Mouse (Mus musculus) forebrain, embryonic 10.5 days (tissue): ENCODE results near the gene Dixdc1. TPM values are rescaled to one million over a fixed set of nuclear protein-coding genes. Genes with fewer than 3 reads are reported as not detected.
A peak's percentile ranks its signal among the peaks of the same experiment; 100 is the strongest.

ENCODE experiments used
- DNase-seq: peaks from one replicate; pipeline ENCODE4 v3.0.0-alpha.2; 2017; ENCODE audit warnings: low spot score; ENCODE audit errors: extremely low spot score
- H3K27ac ChIP-seq: fragments of 300-500 bp; sonication (generic); 2 replicates; pipeline ENCODE4 v1.5.1; 2016; ENCODE audit warnings: mild to moderate bottlenecking
- H3K27me3 ChIP-seq: fragments of 300-500 bp; sonication (generic); 2 replicates; pipeline ENCODE4 v1.6.1; 2016; ENCODE audit warnings: mild to moderate bottlenecking; ENCODE audit not compliant: poor library complexity, severe bottlenecking
- H3K36me3 ChIP-seq: fragments of 300-500 bp; sonication (generic); replicated peaks from 2 replicates; pipeline ENCODE4 v1.6.1; 2016; ENCODE audit warnings: mild to moderate bottlenecking, moderate library complexity
- H3K4me1 ChIP-seq: fragments of 300-500 bp; sonication (generic); 2 replicates; pipeline ENCODE4 v1.6.1; 2016
- H3K4me3 ChIP-seq: fragments of 300-500 bp; sonication (generic); 2 replicates; pipeline ENCODE4 v1.5.1; 2016; ENCODE audit warnings: mild to moderate bottlenecking, moderate library complexity
- H3K9me3 ChIP-seq: fragments of 300-500 bp; sonication (generic); 2 replicates; pipeline ENCODE4 v1.6.1; 2016; ENCODE audit warnings: mild to moderate bottlenecking, moderate library complexity
- WGBS: fragments of 180-500 bp; shearing (Covaris S2); methylation state at CpG from one replicate; pipeline ENCODE4 v1.1.7; 2016; 5-methylcytosine and 5-hydroxymethylcytosine counted together
- polyA plus RNA-seq: library from polyadenylated mRNA; unstranded; fragments of >200 nt; fragmentation: Nextera tagmentation; extraction: Ambion mirVana; gene quantifications from 2 replicates; pipeline ENCODE4 v1.2.1, GENCODE M21; 2016

The Dixdc1 gene
- polyA plus RNA-seq, 1 experiment from 2014 or later, result 22.2 TPM

DNA sequence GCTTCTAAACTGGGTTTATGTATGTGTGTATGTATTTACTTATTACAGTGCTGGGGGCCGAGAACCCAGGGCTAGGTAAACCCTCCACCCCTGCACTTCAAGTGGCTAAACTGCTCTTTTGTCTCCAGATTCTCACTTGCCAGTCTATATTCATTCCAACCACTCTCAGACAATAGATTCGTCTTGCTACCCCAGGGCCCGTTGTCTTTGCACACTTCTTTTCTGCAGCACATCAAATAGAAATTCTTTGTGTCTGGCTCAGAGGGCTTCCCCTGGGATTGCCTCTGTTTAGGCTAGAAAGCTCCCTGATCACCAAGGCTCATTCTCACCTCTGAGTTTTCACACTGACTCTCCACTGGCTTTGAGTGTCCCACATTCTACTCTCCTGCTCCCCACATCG, 6.8 kb downstream of the Dixdc1 start:
- no peak for DNase-seq
- 19% methylated on average over 4 of the region's 4 CpGs for WGBS
- H3K4me3 ChIP-seq, result no peak overlapping the region
- peaks cover 30% of the 10 kb centered on the region for H3K4me1 ChIP-seq
- H3K36me3 ChIP-seq, result no peaks in the 10 kb centered on the region
- H3K27ac ChIP-seq, result 0 out of 2 replicates have a peak overlapping the region, but pooled peaks have one; percentile 6
- H3K9me3 ChIP-seq, result no peaks in the 10 kb centered on the region
- H3K27me3 ChIP-seq, result peaks cover 12% of the 10 kb centered on the region

GRCm38 (mm10) chr9:50729600-50729999, 9.7 kb downstream of the Dixdc1 start:
- no peak for DNase-seq
- peaks cover 56% of the 10 kb centered on the region for H3K4me1 ChIP-seq
- no peaks in the 10 kb centered on the region for H3K9me3 ChIP-seq
- no peak overlapping the region for H3K27ac ChIP-seq
- H3K36me3 ChIP-seq, result no peaks in the 10 kb centered on the region
- WGBS, result 67% methylated on average over 4 of the region's 4 CpGs
- H3K4me3 ChIP-seq, result no peak overlapping the region
- H3K27me3 ChIP-seq, result peaks cover 10% of the 10 kb centered on the region; the same call in 1 of the 2 replicates

- Histone ChIP-seq H3K9me3 (no peaks in the 10 kb centered on the region), H3K4me3 (peak overlapping the region; percentile 70), H3K4me1 (peaks cover 60% of the 10 kb centered on the region), H3K36me3 (no peaks in the 10 kb centered on the region), H3K27ac (peak overlapping the region; percentile 86), H3K27me3 (peaks cover 10% of the 10 kb centered on the region; the same call in 1 of the 2 replicates)
- WGBS, result under 1% methylated on average over 45 of the region's 45 CpGs
- DNase-seq, result peak; percentile 82
Measured at GRCm38 (mm10) chr9:50727925-50728651, 11.2 kb downstream of the Dixdc1 start.

GRCm38 (mm10) chr9:50727171-50727924, 12.0 kb downstream of the Dixdc1 start:
- Histone ChIP-seq H3K36me3 (peaks cover 2% of the 10 kb centered on the region), H3K27ac (peak overlapping the region; percentile 86), H3K4me1 (peaks cover 56% of the 10 kb centered on the region), H3K4me3 (peak overlapping the region; percentile 70), H3K27me3 (peaks cover 10% of the 10 kb centered on the region; the same call in 1 of the 2 replicates), H3K9me3 (no peaks in the 10 kb centered on the region)
- DNase-seq, result peak; percentile 48
- 3% methylated on average over 30 of the region's 30 CpGs for WGBS

GRCm38 (mm10) chr9:50725921-50726590, 13.3 kb downstream of the Dixdc1 start:
- H3K27me3 ChIP-seq, result peaks cover 10% of the 10 kb centered on the region; the same call in 1 of the 2 replicates
- H3K4me3 ChIP-seq, result peak overlapping the region; percentile 70
- H3K27ac ChIP-seq, result peak overlapping the region; percentile 86
- peak; percentile 40 for DNase-seq
- H3K9me3 ChIP-seq, result no peaks in the 10 kb centered on the region
- H3K4me1 ChIP-seq, result peaks cover 63% of the 10 kb centered on the region
- H3K36me3 ChIP-seq, result peaks cover 6% of the 10 kb centered on the region
- 36% methylated on average over 8 of the region's 8 CpGs for WGBS

DNA sequence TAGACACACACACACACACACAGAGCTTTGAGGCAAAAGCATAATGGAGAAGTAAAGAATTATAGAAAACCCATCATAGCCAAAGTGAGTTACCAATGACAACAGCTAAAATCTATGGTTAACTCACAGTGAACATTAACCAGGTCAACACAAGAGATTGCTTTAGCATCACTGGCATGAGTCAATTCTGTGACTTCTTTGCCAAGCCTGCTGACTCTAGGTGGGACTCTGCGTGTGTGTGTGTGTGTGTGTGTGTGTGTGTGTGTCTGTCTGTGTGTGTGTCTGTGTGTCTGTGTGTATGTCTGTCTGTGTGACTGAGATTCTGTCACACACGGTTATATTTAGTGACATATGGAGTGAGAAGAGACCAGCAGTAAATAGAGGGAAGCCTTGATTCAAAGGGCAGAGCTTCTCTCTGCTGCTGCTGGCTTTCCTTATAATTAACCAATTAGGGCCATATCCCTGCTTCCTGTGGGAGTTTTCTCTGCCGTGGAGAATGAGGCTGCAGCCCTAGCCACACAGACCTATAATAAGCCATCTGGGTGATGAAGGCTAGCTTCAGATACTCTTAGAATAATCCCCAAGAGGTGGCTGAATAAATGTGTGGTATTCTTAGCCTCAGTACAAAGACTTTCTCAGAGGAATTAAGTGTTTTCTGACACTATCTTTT, 14.5 kb downstream of the Dixdc1 start:
- H3K27me3 ChIP-seq, result peaks cover 5% of the 10 kb centered on the region; the same call in 1 of the 2 replicates
- no peak overlapping the region for H3K4me3 ChIP-seq
- DNase-seq, result no peak
- peaks cover 66% of the 10 kb centered on the region for H3K4me1 ChIP-seq
- 43% methylated on average over 3 of the region's 3 CpGs for WGBS
- H3K9me3 ChIP-seq, result no peaks in the 10 kb centered on the region
- peaks cover 6% of the 10 kb centered on the region for H3K36me3 ChIP-seq
- H3K27ac ChIP-seq, result peak overlapping the region; percentile 60; the same call in 1 of the 2 replicates

GRCm38 (mm10) chr9:50724147-50724546, 15.2 kb downstream of the Dixdc1 start:
- no peaks in the 10 kb centered on the region for H3K9me3 ChIP-seq
- H3K4me1 ChIP-seq, result peaks cover 66% of the 10 kb centered on the region
- no peaks in the 10 kb centered on the region for H3K27me3 ChIP-seq
- no peak overlapping the region for H3K4me3 ChIP-seq
- no peak for DNase-seq
- WGBS, result 84% methylated on average over 2 of the region's 2 CpGs
- H3K36me3 ChIP-seq, result peaks cover 6% of the 10 kb centered on the region
- peak overlapping the region; percentile 31; the same call in 1 of the 2 replicates for H3K27ac ChIP-seq

DNA sequence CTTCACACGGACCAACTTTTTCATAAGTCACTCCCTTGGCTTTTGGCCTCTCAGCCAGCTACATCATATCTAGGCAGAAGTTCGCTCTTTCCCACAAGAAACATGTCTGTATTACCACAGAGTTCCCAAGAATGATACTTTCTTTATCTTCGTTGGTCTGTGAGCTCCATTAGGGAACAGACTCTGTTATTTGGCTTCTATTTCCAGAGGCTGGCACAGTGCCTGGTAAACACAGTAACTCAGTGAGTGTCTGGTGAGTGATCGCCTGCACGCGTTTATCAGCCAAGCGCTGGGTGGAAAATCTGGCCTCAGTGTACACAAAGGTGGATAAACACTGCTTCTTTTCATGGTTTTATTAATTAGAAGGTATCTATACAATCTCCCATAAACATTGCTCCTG, 15.9 kb downstream of the Dixdc1 start:
- Histone ChIP-seq H3K27me3 (no peaks in the 10 kb centered on the region), H3K36me3 (peaks cover 6% of the 10 kb centered on the region), H3K27ac (no peak overlapping the region), H3K4me1 (peaks cover 63% of the 10 kb centered on the region), H3K4me3 (no peak overlapping the region), H3K9me3 (no peaks in the 10 kb centered on the region)
- WGBS, result 93% methylated on average over 7 of the region's 7 CpGs
- no peak for DNase-seq

DNA sequence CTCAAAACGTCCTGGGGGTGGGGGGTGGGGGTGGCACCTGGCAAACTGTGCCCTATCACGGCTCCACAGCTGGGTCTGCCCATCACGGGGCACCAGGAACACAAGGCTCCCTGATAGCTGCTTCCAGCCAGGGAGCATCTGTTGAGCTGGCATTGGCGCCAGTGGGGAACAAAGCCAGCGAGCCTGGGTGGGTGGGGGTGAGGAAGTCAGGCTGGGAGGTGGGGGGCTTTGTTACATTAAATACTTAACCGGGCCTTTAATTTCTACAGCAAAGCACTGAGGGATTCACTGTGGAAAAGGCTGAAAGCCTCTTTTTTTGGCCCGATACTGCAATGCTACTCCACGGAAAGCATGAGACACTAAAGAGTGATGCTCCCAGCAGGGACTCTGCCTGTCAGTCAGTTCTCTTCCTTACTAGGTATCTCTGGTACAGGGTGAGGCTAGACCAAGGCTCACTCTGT, 16.8 kb downstream of the Dixdc1 start:
- 0 out of 2 replicates have a peak overlapping the region, but pooled peaks have one; percentile 25 for H3K27ac ChIP-seq

DNA sequence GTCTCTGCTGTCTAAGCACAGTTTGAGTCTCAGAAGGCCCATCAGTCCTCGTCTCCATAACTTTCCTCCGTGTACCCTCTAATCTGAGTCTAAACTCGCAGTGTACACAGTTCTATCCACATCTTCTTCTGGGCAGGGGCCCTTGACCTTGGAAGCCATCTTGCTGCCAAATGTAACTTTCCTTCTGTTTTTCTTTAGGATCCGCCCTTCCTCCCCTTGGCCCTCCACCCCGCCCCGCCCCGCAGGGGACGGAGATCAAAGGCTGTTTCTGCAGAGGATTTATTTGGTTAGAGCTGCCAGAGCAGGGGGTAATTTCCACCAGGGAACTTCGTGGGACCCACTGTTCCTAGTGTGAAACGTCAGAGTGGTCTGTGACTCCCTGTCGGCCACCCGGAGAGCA, 18.3 kb downstream of the Dixdc1 start:
- Histone ChIP-seq H3K4me1 (peaks cover 40% of the 10 kb centered on the region), H3K27ac (no peak overlapping the region), H3K27me3 (no peaks in the 10 kb centered on the region), H3K36me3 (peaks cover 18% of the 10 kb centered on the region), H3K4me3 (no peak overlapping the region), H3K9me3 (no peaks in the 10 kb centered on the region)
- 51% methylated on average over 12 of the region's 12 CpGs for WGBS
- no peak for DNase-seq

More for the DNA sequence above, 16.8 kb downstream of the Dixdc1 start:
- Histone ChIP-seq H3K36me3 (peaks cover 11% of the 10 kb centered on the region), H3K4me1 (peaks cover 54% of the 10 kb centered on the region), H3K9me3 (no peaks in the 10 kb centered on the region), H3K4me3 (no peak overlapping the region), H3K27me3 (no peaks in the 10 kb centered on the region)
- no peak for DNase-seq
- 63% methylated on average over 8 of the region's 8 CpGs for WGBS

DNA sequence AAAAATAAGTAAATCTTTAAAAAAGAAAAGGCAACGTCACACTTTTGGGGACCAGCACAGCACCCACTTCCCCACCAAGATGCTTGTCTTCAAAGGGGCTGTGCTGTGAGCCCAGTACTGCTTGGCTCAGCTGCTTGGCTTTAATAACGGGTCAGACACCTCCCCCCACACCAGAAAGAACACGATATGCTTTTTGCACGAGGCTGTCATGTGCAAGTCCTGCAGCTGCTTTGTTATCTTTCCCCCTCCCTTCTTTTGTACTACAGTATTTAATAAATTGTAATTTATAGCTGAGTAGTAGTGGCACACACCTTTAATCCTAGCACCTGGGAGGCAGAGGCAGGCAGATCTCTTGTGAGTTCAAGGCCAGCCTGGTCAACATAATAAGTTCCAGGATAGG, 20.4 kb downstream of the Dixdc1 start:
- WGBS, result 89% methylated on average over 4 of the region's 4 CpGs
- Histone ChIP-seq H3K36me3 (peaks cover 21% of the 10 kb centered on the region), H3K4me1 (peaks cover 19% of the 10 kb centered on the region), H3K4me3 (no peak overlapping the region), H3K27me3 (no peaks in the 10 kb centered on the region), H3K9me3 (no peaks in the 10 kb centered on the region), H3K27ac (no peak overlapping the region)
- DNase-seq, result no peak

DNA sequence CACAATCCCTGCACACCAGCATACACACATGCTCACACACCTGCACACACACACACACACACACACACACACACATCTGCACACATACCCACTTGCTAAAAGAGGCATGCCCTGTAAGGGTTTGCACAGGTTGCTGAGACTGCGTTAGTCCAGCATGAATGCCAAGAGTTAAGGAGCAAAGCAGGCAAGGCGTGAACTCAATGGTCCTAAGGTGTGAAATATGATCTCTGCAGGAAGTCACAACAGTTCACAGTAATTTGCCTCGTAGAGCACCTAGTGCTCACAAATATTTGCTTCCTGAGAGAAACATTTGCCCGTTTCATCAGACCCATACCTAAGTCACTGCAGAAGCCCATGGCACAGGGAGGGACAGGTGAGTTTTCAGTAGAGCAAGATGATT, 25.1 kb downstream of the Dixdc1 start:
- no peak for DNase-seq
- Histone ChIP-seq H3K27me3 (no peaks in the 10 kb centered on the region), H3K9me3 (no peaks in the 10 kb centered on the region), H3K4me1 (no peaks in the 10 kb centered on the region), H3K36me3 (peaks cover 28% of the 10 kb centered on the region), H3K4me3 (no peak overlapping the region), H3K27ac (no peak overlapping the region)
- 72% methylated on average over 4 of the region's 4 CpGs for WGBS
